Mouse (Mus musculus): ENCODE measurements around the gene Acads.
A peak's percentile ranks its signal among the peaks of the same experiment; 100 is the strongest.
"Not testable (repeated sequence)": the region's sequence is repeated elsewhere in the genome, so short reads cannot be mapped to it uniquely, and the experiment has no call there.

The Acads gene

GRCm38 (mm10) chr5:115118961-115119570, at the start of gene Acads:
Gene Acads, minus strand, starts transcription at chr5:115119346.
- peak; percentile 31 for DNase-seq (ENCODE audit: low read depth, low spot score)

GRCm38 (mm10) chr5:115167396-115167795, 48.2 kb upstream of the Acads start:
- DNase-seq (ENCODE audit: low read depth, low spot score) = no peak

DNA sequence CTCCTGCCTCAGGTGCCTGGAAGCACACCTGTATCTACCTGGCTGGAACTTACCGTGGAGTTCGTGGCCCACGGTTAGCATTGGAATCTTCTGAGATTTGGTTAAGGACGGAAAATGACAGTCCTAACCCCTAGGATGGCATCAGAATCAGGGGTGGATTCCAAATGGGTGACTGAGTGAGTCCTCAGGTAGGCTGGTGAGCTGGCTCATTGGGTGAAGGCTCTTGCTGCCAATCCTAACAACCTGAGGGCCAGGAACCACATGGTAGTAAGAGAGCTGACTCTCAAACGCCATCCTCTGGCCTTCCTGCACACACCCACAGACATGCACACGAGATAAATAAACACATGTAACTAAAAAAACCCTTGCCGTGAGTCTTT, 47.7 kb upstream of the Acads start:
- DNase-seq (ENCODE audit: low read depth, low spot score) = no peak

DNA sequence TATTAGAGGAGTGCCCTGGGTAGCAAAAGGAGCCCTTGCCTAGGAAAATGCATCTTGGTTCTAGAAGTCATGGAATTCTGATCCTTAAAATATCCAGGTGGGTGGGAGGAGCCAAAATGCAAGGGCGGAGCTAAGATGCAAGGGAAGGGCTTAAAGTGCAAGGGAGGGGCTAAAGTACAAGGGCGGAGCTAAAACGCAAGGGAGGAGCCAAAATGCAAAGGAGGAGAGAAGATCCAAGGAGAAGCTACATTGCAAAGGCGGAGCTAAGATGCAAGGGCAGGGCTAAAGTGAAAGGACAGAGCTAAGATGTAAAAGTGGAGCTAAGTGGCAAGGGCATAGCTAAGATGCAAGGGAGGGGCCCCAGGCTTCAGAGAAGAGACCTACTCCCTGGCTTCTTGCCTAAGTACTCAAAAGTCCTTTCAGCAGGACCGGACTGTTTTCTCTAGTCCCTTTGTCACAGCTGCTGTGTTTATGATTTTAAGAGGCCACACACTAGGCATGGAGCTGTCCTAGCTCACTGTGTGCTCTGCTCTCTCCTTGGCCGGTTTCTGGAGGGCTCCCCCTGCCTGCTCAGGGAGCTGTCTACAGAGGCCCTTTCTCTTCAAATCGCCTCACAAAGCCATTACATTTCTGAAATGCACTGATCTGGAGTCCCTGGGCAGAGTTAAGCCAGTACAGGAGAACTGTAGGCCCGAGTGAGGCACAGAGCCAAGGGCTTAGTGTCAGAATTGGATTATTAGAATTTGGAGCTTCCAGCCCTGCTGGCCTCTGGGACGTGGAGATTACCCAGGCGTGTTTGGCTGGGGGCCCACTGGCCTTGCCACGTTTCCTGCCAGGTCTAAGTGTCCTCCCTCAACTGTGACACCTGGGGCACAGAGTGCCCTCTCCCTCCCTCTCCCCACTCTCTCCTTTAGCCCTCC, 47.0 kb upstream of the Acads start:
- peak; percentile 81 for DNase-seq (ENCODE audit: low read depth, low spot score)

DNA sequence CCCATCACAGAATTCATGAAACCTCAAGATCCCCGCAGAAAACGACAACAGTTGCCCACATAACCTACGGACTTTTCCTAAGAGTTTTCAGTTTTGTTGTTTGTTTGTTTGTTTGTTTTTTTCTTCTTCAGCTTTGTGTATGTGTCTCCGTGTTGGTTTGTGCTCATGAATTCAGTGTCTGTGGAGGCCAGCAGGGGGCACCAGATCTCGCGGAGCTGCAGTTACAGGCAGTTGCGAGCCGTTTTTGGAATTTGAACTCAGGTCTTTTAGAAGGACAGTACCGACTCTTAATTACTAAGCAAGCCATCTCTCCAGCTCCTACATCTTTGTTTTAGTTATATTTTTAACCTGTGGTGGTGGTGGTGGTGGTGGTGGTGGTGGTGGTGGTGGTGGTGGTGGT, 46.2 kb upstream of the Acads start:
- DNase-seq (ENCODE audit: low read depth, low spot score) = no peak

DNA sequence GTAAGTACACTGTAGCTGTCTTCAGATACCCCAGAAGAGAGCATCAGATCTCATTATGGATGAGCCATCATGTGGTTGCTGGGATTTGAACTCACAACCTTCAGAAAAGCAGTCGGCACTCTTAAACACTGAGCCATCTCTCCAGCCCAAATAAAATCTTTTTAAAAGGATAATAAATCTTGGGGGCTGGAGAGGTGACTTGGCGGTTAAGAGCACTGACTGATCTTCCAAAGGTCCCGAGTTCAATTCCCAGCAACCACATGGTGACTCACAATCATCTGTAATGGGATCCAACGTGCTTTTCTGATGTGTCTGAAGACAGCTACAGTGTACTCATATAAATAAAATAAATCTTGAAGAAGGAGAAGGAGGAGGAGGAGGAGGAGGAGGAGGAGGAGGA, 45.3 kb upstream of the Acads start:
- DNase-seq (ENCODE audit: low read depth, low spot score) = not testable (repeated sequence)

DNA sequence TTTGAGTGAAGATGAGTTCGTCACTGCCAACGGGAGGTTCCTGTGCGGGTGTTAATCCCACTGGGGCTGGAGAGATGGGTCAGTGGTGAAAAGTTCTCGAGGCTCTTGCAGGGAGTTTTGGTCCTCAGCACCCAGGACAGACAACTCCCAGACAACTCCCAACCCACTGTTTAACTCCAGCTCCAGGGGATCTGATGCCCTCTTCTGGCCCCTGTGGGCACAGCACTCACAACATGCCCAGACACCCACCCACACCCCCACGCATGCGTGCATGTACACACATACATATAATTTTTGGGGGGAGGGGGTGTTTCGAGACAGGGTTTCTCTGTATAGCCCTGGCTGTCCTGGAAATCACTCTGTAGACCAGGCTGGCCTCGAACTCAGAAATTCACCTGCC, 44.4 kb upstream of the Acads start:
- DNase-seq (ENCODE audit: low read depth, low spot score) = peak; percentile 28

DNA sequence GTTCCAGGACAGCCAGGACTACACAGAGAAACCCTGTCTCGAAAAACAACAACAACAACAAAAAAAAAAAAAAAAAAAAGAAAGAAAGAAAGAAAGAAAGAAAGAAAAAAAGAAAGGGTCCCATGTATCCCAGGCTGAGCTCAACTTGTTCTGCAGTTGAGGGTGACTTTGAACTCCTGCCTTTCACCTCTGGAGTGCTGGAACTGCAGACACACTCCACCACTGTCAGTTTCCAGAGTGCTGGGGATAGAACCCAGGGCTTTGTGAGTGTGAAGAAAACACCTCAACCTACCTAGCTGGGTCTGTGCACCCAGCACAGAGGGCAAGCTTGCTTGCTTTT, 42.8 kb upstream of the Acads start:
- not testable (repeated sequence) for DNase-seq (ENCODE audit: low read depth, low spot score)

DNA sequence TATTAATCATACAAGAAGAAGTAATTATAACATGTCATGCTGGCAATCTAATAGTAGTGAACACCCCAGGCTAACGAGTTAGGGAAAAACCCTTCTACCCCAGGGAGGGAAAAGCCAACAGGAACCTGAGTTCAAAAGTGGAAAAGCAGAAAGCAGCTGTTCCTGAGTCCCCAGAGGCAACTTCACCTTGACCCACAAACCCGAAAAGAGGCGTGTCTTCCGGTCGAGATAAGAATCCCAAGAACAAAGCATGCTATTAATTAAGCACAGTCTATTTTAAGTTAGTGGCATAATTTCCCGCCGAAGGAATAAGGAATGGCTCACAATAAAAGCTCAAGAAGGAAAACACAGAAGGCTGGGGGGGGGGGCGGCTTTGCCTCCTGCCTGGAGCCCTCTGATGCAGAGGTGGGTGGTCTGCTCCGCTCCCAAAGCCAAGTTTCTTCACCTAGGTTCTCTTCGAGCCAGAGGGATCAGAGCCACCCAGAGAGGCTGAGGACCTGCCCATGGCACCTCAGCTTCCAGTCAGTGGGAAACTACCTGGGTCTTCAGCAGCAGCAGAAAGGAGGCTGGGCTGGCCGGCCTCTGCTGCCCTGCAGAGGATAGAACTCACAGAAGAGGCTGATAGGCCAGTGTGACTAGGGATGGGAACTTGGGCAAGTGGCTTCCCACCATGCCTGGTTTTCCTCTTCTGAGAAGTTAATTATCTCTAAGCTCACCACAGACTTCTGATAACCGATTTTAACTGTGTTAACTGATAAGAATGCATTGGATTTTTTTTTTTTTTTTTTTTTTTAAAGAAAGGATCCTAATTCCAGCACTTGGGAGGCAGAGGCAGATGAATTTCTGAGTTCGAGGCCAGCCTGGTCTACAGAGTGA, 42.2 kb upstream of the Acads start:
- DNase-seq (ENCODE audit: low read depth, low spot score) = no peak

- no peak for DNase-seq (ENCODE audit: low read depth, low spot score)
Measured at GRCm38 (mm10) chr5:115160655-115161054, 41.5 kb upstream of the Acads start.

DNA sequence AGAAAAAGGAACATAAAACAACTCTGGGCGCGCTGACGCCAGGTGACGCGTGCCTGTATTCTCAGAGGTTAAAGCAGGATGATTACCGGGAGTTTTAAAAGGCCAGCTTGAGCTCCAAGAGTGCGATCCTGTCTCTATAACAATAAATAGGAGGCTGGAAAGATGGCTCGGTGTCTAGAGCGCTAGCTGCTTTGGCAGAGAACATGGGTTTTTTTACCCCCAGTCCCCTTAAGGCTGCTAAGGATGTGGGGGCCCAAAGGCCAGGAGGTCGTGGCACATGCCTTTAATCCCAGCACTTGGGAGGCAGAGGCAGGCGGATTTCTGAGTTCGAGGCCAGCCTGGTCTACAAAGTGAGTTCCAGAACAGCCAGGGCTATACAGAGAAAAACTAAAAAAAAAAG, 40.0 kb upstream of the Acads start:
- DNase-seq (ENCODE audit: low read depth, low spot score) = no peak

DNA sequence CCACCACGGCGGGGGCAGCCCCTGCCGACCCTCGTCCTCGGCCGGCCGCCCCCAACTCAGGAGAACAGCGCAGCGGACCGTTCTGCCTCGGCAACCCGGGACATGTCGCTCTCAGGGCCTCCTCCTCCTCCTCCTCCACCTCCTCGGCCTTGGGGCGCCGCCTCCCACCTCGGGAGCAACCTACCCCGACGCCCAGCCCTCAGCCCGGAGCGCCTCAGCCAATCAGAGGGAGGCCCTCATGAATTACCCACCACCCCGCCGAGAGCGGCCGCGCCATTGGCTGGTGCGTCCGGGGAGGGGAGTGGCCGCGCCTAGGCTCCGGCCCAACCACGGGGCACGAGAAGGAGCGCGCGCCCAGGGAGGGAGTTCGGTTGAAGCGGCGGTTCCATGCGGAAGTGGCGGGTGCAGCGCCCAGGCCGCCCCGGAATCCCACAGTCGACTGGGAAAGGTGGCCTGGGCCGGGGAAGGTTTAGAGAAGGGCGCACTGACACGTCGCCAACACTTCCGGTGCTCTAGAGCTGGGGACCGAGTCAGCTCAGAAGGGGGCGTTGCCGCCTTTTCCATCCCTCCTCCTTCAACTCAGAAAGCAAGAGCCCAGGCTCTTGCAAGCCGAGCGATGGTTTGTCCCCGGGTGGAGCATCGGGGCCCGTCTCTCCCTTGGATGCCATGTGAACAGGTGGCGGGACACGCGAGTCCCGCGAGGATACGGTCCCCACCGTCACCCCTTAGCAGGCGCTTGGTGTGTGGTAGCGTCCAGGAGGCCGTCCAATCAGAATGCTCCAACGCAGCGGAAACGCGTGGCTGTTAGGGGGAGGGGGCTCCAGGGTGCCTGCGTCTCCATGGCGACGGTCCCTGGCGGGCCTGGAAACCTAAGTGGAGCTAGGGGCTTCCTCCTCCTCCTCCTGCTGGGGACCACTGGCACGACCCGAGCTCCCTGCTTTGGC, 39.2 kb upstream of the Acads start, which contains the start of gene Mlec:
Mlec (minus strand) TSS at position 140 of the 944 bp plus-strand sequence.
- peak; percentile 96 for DNase-seq (ENCODE audit: low read depth, low spot score)

GRCm38 (mm10) chr5:115156933-115157589, 37.9 kb upstream of the Acads start:
- no peak for DNase-seq (ENCODE audit: low read depth, low spot score)

- DNase-seq (ENCODE audit: low read depth, low spot score) = no peak
Measured at GRCm38 (mm10) chr5:115156401-115156800, 37.3 kb upstream of the Acads start.

GRCm38 (mm10) chr5:115155831-115156230, 36.7 kb upstream of the Acads start:
- DNase-seq (ENCODE audit: low read depth, low spot score) = no peak

DNA sequence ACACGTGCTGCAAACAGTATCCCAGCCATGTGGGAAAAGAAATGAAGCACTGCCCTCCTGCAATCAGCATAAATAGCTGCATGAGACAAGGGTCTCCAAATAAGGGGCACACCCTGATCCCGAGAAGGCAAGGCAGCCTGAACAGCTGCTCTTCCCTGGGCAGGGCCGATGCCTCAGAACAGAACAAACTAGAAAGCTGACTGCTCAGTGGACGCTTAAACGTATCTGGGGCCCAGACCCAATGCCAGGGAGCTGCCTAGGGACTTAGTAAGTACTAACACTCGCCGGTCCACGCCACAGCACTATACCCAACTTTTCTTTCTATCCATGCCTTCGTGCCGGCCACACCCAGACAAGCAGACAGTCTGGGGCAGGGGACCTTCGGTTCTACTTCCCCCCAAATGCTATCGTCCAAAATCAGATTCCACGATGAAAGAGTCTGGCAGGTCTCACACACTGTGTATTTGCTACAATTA, 36.0 kb upstream of the Acads start:
- no peak for DNase-seq (ENCODE audit: low read depth, low spot score)

DNA sequence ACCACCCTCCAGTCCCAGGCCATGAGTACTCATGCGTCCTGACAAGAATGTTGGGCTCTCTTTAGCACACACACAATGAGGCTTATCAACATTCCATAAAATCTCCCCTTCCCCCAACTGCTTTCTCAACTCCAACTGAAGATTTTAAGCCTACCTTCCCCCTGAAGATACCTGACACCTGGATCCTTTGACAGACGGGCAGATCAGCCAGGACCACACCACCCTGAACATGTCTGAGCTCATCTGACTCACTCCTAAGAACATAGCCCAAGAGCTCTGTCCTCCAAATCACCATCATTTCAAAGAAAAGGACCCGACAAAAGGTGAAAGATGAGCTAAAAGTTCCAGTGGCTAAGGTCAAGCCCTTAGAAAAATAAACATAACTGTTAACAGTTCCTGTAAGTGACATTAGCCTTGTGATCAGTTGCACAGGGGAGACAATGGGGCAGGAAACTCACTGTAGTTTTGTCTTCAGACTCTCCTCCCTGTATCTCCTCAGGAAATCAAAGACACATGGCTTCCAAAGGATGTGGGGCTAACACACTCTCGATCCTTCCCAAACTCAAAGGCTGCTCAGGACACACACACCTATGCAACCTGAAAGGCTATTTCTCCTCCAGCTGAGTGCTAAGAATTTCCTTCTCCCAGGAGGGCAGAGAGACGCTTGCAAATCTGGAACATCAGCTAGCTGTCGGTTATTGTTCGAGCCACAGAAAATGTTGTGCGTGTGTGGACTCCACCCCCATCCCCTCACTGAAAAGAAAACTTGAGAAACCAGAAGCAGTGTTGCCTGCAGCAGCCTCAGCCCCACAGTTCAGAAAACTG, 33.2 kb upstream of the Acads start:
- DNase-seq (ENCODE audit: low read depth, low spot score) = no peak

- DNase-seq (ENCODE audit: low read depth, low spot score) = no peak
Measured at GRCm38 (mm10) chr5:115151457-115151856, 32.3 kb upstream of the Acads start.

DNA sequence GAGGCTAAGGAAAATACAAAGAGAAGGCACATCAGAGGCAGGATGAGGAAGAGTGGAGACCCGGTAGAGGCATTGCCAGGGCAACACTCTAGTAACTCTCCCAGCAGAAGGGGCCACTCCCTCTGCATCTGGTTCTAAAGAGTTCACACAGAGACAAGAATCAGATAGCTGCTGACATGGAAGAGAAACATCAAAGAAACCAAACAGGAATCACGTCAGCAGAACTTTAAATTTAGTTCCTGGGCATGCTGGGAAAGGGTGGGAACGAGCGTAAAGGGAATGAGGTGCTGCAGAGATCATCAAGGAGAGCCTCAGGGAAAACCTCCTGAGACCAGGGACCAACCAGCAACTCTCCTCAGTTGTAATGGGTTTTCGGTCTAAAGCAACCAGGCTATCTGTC, 31.8 kb upstream of the Acads start:
- no peak for DNase-seq (ENCODE audit: low read depth, low spot score)

Data from retina, postnatal 7 days (tissue).